Mouse (Mus musculus): ENCODE measurements at regions not wholly inside any gene's neighbourhood (a gene's known extent, or its start where the extent isn't known, plus 50 kb on each side); places are given as distances from the start of the nearest gene placed in this dataset.

GRCm38 (mm10) chr6:73365306-73365705 is 104.2 kb downstream of the 4931417E11Rik start:
- TF ChIP-seq CTCF (conservative IDR thresholded peaks at IDR 0.05; ENCODE audit: low read length) (no peak), POU5F1 (IDR thresholded peaks at IDR 0.05; ENCODE audit: borderline replicate concordance, low read length) (no peak), NANOG (IDR thresholded peaks at IDR 0.05; ENCODE audit: borderline replicate concordance, low read length) (no peak)
